Comparison of ENCODE assay signal across 13 mouse cellular contexts in the genomic region with DNA sequence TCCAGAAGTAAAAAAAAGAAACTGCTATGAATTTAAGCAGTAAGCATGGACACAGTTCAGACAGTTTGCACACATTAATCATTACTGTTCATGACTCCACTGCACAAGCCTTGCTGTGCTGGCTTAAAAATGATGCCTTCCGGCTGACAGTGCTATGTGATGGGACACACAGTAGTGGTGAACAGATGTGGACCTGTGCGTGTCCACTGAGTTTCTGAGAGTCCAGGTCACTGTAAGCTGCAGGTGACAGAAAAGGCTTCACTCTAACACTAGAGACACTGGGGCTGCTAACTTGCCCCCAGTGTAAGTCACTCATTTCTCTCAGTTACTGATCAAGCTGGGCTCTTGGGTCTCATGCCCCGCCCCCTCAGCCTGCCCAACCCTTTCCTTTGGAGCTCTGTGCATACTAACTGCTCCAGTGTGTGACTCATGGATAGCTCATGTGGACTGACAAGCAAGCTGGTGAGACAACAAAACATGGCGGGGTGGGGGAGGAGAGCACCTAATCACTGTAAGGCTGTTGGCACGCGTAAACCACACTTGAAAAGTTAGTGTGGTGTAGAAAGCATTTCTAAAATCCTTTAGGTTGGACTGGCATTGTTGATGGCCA. TPM values are rescaled to one million over a fixed set of nuclear protein-coding genes. Genes with fewer than 3 reads are reported as not detected.
DNase-seq lines count a peak whose midpoint lies in the region.
"Had no signal": no experiment of that assay in that cellular context is flagged by ENCODE, and none has a peak within 500 bp of the region (broad histone marks: within the 10 kb centered on the region; RNA-seq: fewer than 3 reads in every experiment).

No protein-coding gene starts in this region.

- no peaks in the 10 kb centered on the region for H3K9me3 ChIP-seq in limb, embryonic 10.5 days (replicated peaks)
- H3K9me3 ChIP-seq: forebrain, embryonic 10.5 days; limb, embryonic 13.5 days had no signal

- 77% methylated on average over 6 of the region's 6 CpGs for WGBS in limb, embryonic 10.5 days

- no peaks in the 10 kb centered on the region for H3K36me3 ChIP-seq in limb, embryonic 10.5 days
- H3K36me3 ChIP-seq: forebrain, embryonic 10.5 days; limb, embryonic 13.5 days had no signal

- no peak overlapping the region for H3K4me3 ChIP-seq in limb, embryonic 10.5 days
- H3K4me3 ChIP-seq: forebrain, embryonic 10.5 days; limb, embryonic 13.5 days had no signal

- H3K4me1 ChIP-seq in limb, embryonic 10.5 days, result peaks cover 5% of the 10 kb centered on the region; the same call in 1 of the 2 replicates
- H3K4me1 ChIP-seq: limb, embryonic 13.5 days had no signal

- H3K27me3 ChIP-seq in limb, embryonic 10.5 days (ENCODE audit: low read depth, poor library complexity, severe bottlenecking), result no peaks in the 10 kb centered on the region
- H3K27me3 ChIP-seq: CH12.LX; limb, embryonic 13.5 days had no signal

- H3K27ac ChIP-seq in limb, embryonic 10.5 days, result no peak overlapping the region
- H3K27ac ChIP-seq: forebrain, embryonic 10.5 days; limb, embryonic 13.5 days had no signal

- DNase-seq in frontal cortex, postnatal 36 days (ENCODE audit: low spot score in 2 of 2), result peak; percentile 9 to 24
- DNase-seq in frontal cortex, postnatal 14 days (ENCODE audit: low spot score in 2 of 2), result no peak
- DNase-seq in urinary bladder, postnatal 14 days (ENCODE audit: low spot score), result peak; percentile 67
- no peak for DNase-seq in urinary bladder, adult 2 months (ENCODE audit: low spot score)
- DNase-seq in kidney, postnatal 25 days, result peak; percentile 11 to 52
- DNase-seq in limb, embryonic 10.5 days (ENCODE audit: low spot score), result no peak
- no peak for DNase-seq in spleen, postnatal 4 days (ENCODE audit: low spot score in 2 of 2)
- DNase-seq in MN1 (ENCODE audit: low spot score), result no peak
- DNase-seq: thymus, postnatal 4 days had no signal

RNA-seq across cellular contexts. Expression of a gene that starts 23.5 kb away (rescaled TPM):
- 18.6 and 21.8 TPM in 2 replicates for polyA plus RNA-seq in urinary bladder, adult 2 months (2012; rRNA removed)
- 68.8 and 80.7 TPM in 2 replicates for polyA plus RNA-seq in limb, embryonic 10.5 days (2016; fragmentation: Nextera tagmentation; extraction: Ambion mirVana)

RNA-seq across cellular contexts. Expression of a gene that starts 43.1 kb away (rescaled TPM):
- 0.01 and 0.07 TPM in 2 replicates for polyA plus RNA-seq in urinary bladder, adult 2 months (2012; rRNA removed)
- polyA plus RNA-seq in limb, embryonic 10.5 days (2016; fragmentation: Nextera tagmentation; extraction: Ambion mirVana), result not detected in 2 replicates
- polyA plus RNA-seq: forebrain, embryonic 10.5 days; limb, embryonic 13.5 days; neural tube, embryonic 11.5 days had no signal

Comparison
In these comparisons a context has a peak if more than half of its experiments do, and no peak if none do; other contexts are left out.
1. DNase-seq: peak in frontal cortex, postnatal 36 days (2 of 2), urinary bladder, postnatal 14 days (single experiment) and kidney, postnatal 25 days (2 of 2); none in frontal cortex, postnatal 14 days (0 of 2), urinary bladder, adult 2 months (single experiment), limb, embryonic 10.5 days (single experiment), spleen, postnatal 4 days (0 of 2) and MN1 (single experiment).